Comparison of ENCODE assay signal across 8 mouse cellular contexts in genomic region chr13:13783894-13784419, GRCm38 (mm10). TPM values are rescaled to one million over a fixed set of nuclear protein-coding genes. Genes with fewer than 3 reads are reported as not detected.
DNase-seq lines count a peak whose midpoint lies in the region; ATAC-seq and TF ChIP-seq lines count a peak whose summit lies in the region.

TSS of gene Gng4 (plus strand) at chr13:13784059.

- H3K36me3 ChIP-seq in forebrain, embryonic 16.5 days (ENCODE audit: control insufficient read depth, insufficient read depth): no peaks in the 10 kb centered on the region
- H3K36me3 ChIP-seq in hindbrain, embryonic 10.5 days: no peaks in the 10 kb centered on the region
- no peaks in the 10 kb centered on the region for H3K36me3 ChIP-seq in lung, postnatal 0 days (ENCODE audit: insufficient read depth, low read length)

- TF ChIP-seq EP300 in lung, postnatal 0 days (IDR thresholded peaks at IDR 0.05): no peak

- no peak for TF ChIP-seq CTCF in bone marrow macrophage, adult 2 months (IDR thresholded peaks at IDR 0.05; ENCODE audit: low read depth, low read length)
- no peak for TF ChIP-seq CTCF in lung, postnatal 0 days (IDR thresholded peaks at IDR 0.05)

- peak within 1 kb of the TSS; percentile 61 for H3K9ac ChIP-seq in forebrain, embryonic 16.5 days (replicated peaks; ENCODE audit: low read depth, low read length)
- no peak within 1 kb of the TSS for H3K9ac ChIP-seq in lung, postnatal 0 days (replicated peaks; ENCODE audit: low read depth)

- H3K9me3 ChIP-seq in forebrain, embryonic 16.5 days (ENCODE audit: control insufficient read depth, low read length): no peaks in the 10 kb centered on the region
- H3K9me3 ChIP-seq in hindbrain, embryonic 10.5 days: no peaks in the 10 kb centered on the region
- H3K9me3 ChIP-seq in lung, postnatal 0 days (ENCODE audit: low read length): no peaks in the 10 kb centered on the region

- peak within 1 kb of the TSS; percentile 44 for H3K4me3 ChIP-seq in bone marrow macrophage, adult 2 months (ENCODE audit: insufficient read depth, low read length)
- H3K4me3 ChIP-seq in forebrain, embryonic 16.5 days (replicated peaks; ENCODE audit: low read length): peak within 1 kb of the TSS; percentile 67
- peak within 1 kb of the TSS; percentile 63 for H3K4me3 ChIP-seq in hindbrain, embryonic 10.5 days
- H3K4me3 ChIP-seq in lung, postnatal 0 days (ENCODE audit: low read depth, low read length): peak within 1 kb of the TSS; percentile 49

- H3K4me1 ChIP-seq in bone marrow macrophage, adult 2 months (ENCODE audit: control insufficient read depth, insufficient read depth, low read length): peaks cover 5% of the 10 kb centered on the region; the same call in 1 of the 2 replicates
- H3K4me1 ChIP-seq in forebrain, embryonic 16.5 days (replicated peaks; ENCODE audit: control insufficient read depth, insufficient read depth, low read length): peaks cover 15% of the 10 kb centered on the region
- H3K4me1 ChIP-seq in hindbrain, embryonic 10.5 days (replicated peaks): peaks cover 21% of the 10 kb centered on the region
- peaks cover 3% of the 10 kb centered on the region; the same call in 1 of the 2 replicates for H3K4me1 ChIP-seq in lung, postnatal 0 days (ENCODE audit: insufficient read depth, low read depth, low read length)

- peak; percentile 25 for DNase-seq in ES-CJ7 (ENCODE audit: low read depth, low spot score)
- DNase-seq in hindbrain, embryonic 10.5 days (ENCODE audit: low spot score): peak; percentile 55
- DNase-seq in layer of hippocampus, postnatal 36 days: peak; percentile 67 to 72
- DNase-seq in lung, postnatal 0 days (ENCODE audit: low spot score): peak; percentile 29
- DNase-seq in ovary, postnatal 10 days (ENCODE audit: low spot score): peak; percentile 9
- DNase-seq in urinary bladder, postnatal 25 days (ENCODE audit: low spot score): peak; percentile 10

- WGBS in forebrain, embryonic 16.5 days: 0% methylated on average over 42 of the region's 43 CpGs
- whole genome bisulfite sequencing in hindbrain, embryonic 10.5 days: 1% methylated on average over 43 of the region's 43 CpGs
- under 1% methylated on average over 41 of the region's 43 CpGs for WGBS in lung, postnatal 0 days

- H3K4me2 ChIP-seq in forebrain, embryonic 16.5 days (ENCODE audit: low read length): peak within 1 kb of the TSS; percentile 81
- H3K4me2 ChIP-seq in lung, postnatal 0 days (replicated peaks; ENCODE audit: low read depth, low read length): peak within 1 kb of the TSS; percentile 91

- H3K27ac ChIP-seq in bone marrow macrophage, adult 2 months (ENCODE audit: insufficient read depth, low read depth, low read length): no peak within 1 kb of the TSS
- no peak within 1 kb of the TSS for H3K27ac ChIP-seq in forebrain, embryonic 16.5 days (ENCODE audit: low read length)
- H3K27ac ChIP-seq in hindbrain, embryonic 10.5 days: peak within 1 kb of the TSS; percentile 71
- no peak within 1 kb of the TSS for H3K27ac ChIP-seq in lung, postnatal 0 days (ENCODE audit: low read length)

- ATAC-seq in forebrain, embryonic 16.5 days: peak; percentile 86
- ATAC-seq in lung, postnatal 0 days: peak; percentile 59

- no peak for TF ChIP-seq POLR2A in bone marrow macrophage, adult 2 months (IDR thresholded peaks at IDR 0.05; ENCODE audit: borderline replicate concordance, low read depth, low read length)

- H3K27me3 ChIP-seq in forebrain, embryonic 16.5 days (replicated peaks; ENCODE audit: control insufficient read depth, insufficient read depth, low read length): peaks cover 7% of the 10 kb centered on the region
- peaks cover 52% of the 10 kb centered on the region for H3K27me3 ChIP-seq in hindbrain, embryonic 10.5 days (ENCODE audit: insufficient read depth, poor library complexity, severe bottlenecking)
- H3K27me3 ChIP-seq in lung, postnatal 0 days (replicated peaks; ENCODE audit: insufficient read depth, low read length): peaks cover 18% of the 10 kb centered on the region

RNA-seq across cellular contexts. Expression of gene Gng4, which starts in this region (rescaled TPM):
- not detected in 2 replicates for polyA plus RNA-seq in bone marrow macrophage, adult 2 months (2012; ENCODE audit: insufficient read depth, insufficient read length, missing spikeins)
- polyA plus RNA-seq in forebrain, embryonic 16.5 days (2015; fragmentation: Nextera tagmentation; extraction: Ambion mirVana): 25.0 and 39.5 TPM in 2 replicates
- 1.7 and 2.9 TPM in 2 replicates for polyA plus RNA-seq in hindbrain, embryonic 10.5 days (2016; fragmentation: Nextera tagmentation; extraction: Ambion mirVana)
- 10 to 100 TPM; 18.8 to 20.3 TPM for total RNA-seq in layer of hippocampus, postnatal 36 days (2021)
- polyA plus RNA-seq in lung, postnatal 0 days (2015; fragmentation: Nextera tagmentation; extraction: Ambion mirVana): 0.94 and 1.4 TPM in 2 replicates

Comparison
In these comparisons a context has a peak if more than half of its experiments do, and no peak if none do; other contexts are left out.
1. DNase-seq: peak in every context shown above with its lines; median percentile 70 in layer of hippocampus, postnatal 36 days; 55 in hindbrain, embryonic 10.5 days; 29 in lung, postnatal 0 days; 25 in ES-CJ7; 10 in urinary bladder, postnatal 25 days; 9 in ovary, postnatal 10 days.